Mouse (Mus musculus) megakaryocyte progenitor cell, adult 5-6 weeks (primary cell): ENCODE results near the gene Pah. TPM values are rescaled to one million over a fixed set of nuclear protein-coding genes. Genes with fewer than 3 reads are reported as not detected.

Experiments
- total RNA-seq, 2 experiments: library from RNA; stranded (forward) in 1 of 2; stranded (reverse) in 1 of 2; fragments of 157-497, 149-512 nt in 1 of 2; fragments of 200-1000 nt in 1 of 2; gene quantifications; 2 replicates each; pipeline versions ENCODE4 v1.2.3 to v1.2.4; 2015 to 2017

Pah gene
- total RNA-seq, 2 experiments from 2014 or later, result not detected

Other genes with a start within 250 kb of the Pah start
- not detected in 2 replicates for gene Ascl1, start 28.1 kb upstream of the Pah start, total RNA-seq (2015)
- gene Ascl1, start 28.1 kb upstream of the Pah start, total RNA-seq (2017), result not detected in 2 replicates